Mouse (Mus musculus) liver, embryonic 11.5 days (tissue): Measurements from ENCODE around the gene Clec2l. TPM values are rescaled to one million over a fixed set of nuclear protein-coding genes. Genes with fewer than 3 reads are reported as not detected.

ENCODE experiments used
- ATAC-seq: fragments of 200-750 bp; cut with Nextera tagmentation; replicated peaks from 2 replicates; pipeline ENCODE4 v1.8.0; 2017; ENCODE audit warnings: moderate number of reproducible peaks, mild to moderate bottlenecking, moderate TSS enrichment, moderate library complexity; ENCODE audit not compliant: low FRiP score
- DNase-seq: peaks from one replicate; pipeline ENCODE4 v3.0.0-alpha.2; 2017; ENCODE audit warnings: low spot score
- H3K27ac ChIP-seq: fragments of 300-500 bp; sonication (generic); 2 replicates; pipeline ENCODE4 v1.5.1; 2014; ENCODE audit warnings: mild to moderate bottlenecking, low read depth, low read length, control low read depth
- H3K27me3 ChIP-seq: fragments of 300-500 bp; sonication (generic); replicated peaks from 2 replicates; pipeline ENCODE4 v1.6.1; 2014; ENCODE audit warnings: low read length, mixed read lengths; ENCODE audit not compliant: control insufficient read depth, insufficient read depth
- H3K36me3 ChIP-seq: fragments of 300-500 bp; sonication (generic); 2 replicates; pipeline ENCODE4 v1.6.1; 2014; ENCODE audit warnings: mild to moderate bottlenecking, low read length, moderate library complexity, mixed read lengths; ENCODE audit not compliant: control insufficient read depth, insufficient read depth
- H3K4me1 ChIP-seq: fragments of 300-500 bp; sonication (generic); replicated peaks from 2 replicates; pipeline ENCODE4 v1.6.1; 2014; ENCODE audit warnings: low read length, mixed read lengths; ENCODE audit not compliant: control insufficient read depth, insufficient read depth
- H3K4me2 ChIP-seq: fragments of 300-500 bp; sonication (generic); 2 replicates; pipeline ENCODE4 v1.6.1; 2014; ENCODE audit warnings: mild to moderate bottlenecking, control low read depth, moderate library complexity
- H3K4me3 ChIP-seq: fragments of 300-500 bp; sonication (generic); 2 replicates; pipeline ENCODE4 v1.5.1; 2014; ENCODE audit warnings: low read depth, low read length, control low read depth
- H3K9ac ChIP-seq: fragments of 300-500 bp; sonication (generic); 2 replicates; pipeline ENCODE4 v1.6.1; 2014; ENCODE audit warnings: low read depth, low read length, control low read depth
- H3K9me3 ChIP-seq: fragments of 300-500 bp; sonication (generic); 2 replicates; pipeline ENCODE4 v1.6.1; 2016; ENCODE audit warnings: low read length, inconsistent platforms, mixed read lengths; ENCODE audit not compliant: control insufficient read depth
- WGBS: fragments of 180-500 bp; shearing (Covaris S2); extraction: QIAGEN DNeasy Blood & Tissue Kit; methylation state at CpG from one replicate; pipeline ENCODE4 v1.1.7; 2014; 5-methylcytosine and 5-hydroxymethylcytosine counted together
- polyA plus RNA-seq: library from polyadenylated mRNA; unstranded; fragments of >200 nt; fragmentation: Nextera tagmentation; extraction: Ambion mirVana; gene quantifications from 2 replicates; pipeline ENCODE4 v1.2.1, GENCODE M21; 2014

Clec2l gene
- polyA plus RNA-seq = 0.29 and 0.43 TPM in 2 replicates

DNA sequence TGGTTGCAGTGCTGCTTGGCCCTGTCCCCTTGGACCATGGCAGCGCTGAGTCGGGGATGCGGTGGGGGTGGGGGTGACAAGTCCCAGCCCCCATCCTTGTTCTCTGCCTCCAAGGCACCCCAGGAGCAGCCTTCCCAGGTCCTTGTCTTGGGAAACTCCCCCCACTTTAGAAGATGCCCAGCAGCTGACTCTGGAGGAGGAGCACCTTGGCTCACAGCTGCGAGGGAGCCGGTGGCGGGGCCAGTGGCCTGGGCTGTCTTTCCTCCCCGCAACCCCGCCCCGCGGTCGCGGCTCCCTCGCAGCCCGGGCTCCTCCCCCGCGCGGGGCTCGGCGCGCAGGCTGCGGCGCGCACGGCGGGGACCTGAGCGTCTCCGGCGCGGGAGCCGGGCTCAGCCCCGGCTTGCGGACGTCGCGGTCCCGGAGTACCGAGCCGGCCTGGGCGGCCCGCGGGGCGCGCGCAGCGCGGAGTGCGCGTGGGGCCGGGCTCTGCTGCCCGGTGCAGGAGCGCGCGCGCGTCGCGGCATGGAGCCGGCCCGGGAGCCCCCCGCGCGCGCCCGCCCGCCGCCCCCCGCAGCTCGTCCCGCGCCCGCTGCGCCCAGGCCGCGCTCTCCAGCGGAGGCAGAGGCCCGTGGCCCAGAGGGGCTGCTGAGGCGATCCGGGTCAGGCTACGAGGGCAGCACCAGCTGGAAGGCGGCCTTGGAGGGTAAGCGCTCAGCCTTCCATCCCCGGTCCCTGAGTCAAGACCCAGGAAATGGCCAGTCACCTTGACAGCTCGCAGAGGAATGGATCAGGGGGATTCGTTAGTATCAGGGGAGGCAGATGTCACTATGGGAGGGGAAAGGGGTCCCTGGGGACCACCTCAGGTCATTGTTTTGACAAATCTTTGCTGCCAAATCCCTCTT lies at the start of gene Clec2l:
Clec2l (plus strand) TSS at position 356 of the 902 bp plus-strand sequence.
- H3K4me3 ChIP-seq = peak within 1 kb of the TSS; percentile 52
- DNase-seq = no peak
- no peak within 1 kb of the TSS for H3K27ac ChIP-seq
- no peaks in the 10 kb centered on the region for H3K36me3 ChIP-seq
- 1% methylated on average over 75 of the region's 84 CpGs for WGBS
- peak within 1 kb of the TSS; percentile 70 for H3K4me2 ChIP-seq
- peak within 1 kb of the TSS; percentile 42; the same call in 1 of the 2 replicates for H3K9ac ChIP-seq
- H3K9me3 ChIP-seq = no peaks in the 10 kb centered on the region
- H3K27me3 ChIP-seq = peaks cover 65% of the 10 kb centered on the region
- no peak; the same call in 1 of the 2 replicates for ATAC-seq
- H3K4me1 ChIP-seq = no peaks in the 10 kb centered on the region

- H3K4me1 ChIP-seq = peaks cover 6% of the 10 kb centered on the region
- 0 out of 2 replicates have a peak overlapping the region, but pooled peaks have one; percentile 13 for H3K27ac ChIP-seq
- DNase-seq = no peak
Measured at GRCm38 (mm10) chr6:38622406-38622805, 40.5 kb upstream of the Clec2l start.

GRCm38 (mm10) chr6:38623457-38623856 lies 39.4 kb upstream of the Clec2l start:
- Histone ChIP-seq H3K27me3 (no peaks in the 10 kb centered on the region), H3K27ac (peak overlapping the region; percentile 58; the same call in 1 of the 2 replicates), H3K36me3 (peaks cover 8% of the 10 kb centered on the region; the same call in 1 of the 2 replicates), H3K4me1 (peaks cover 6% of the 10 kb centered on the region), H3K9me3 (no peaks in the 10 kb centered on the region), H3K4me3 (no peak overlapping the region), H3K4me2 (no peak overlapping the region), H3K9ac (no peak overlapping the region)
- no peak for DNase-seq
- peak; percentile 90 for ATAC-seq
- 32% methylated on average over 2 of the region's 2 CpGs for WGBS

More at GRCm38 (mm10) chr6:38622406-38622805, 40.5 kb upstream of the Clec2l start:
- ATAC-seq = no peak
- no peak overlapping the region for H3K9ac ChIP-seq
- no peak overlapping the region for H3K4me3 ChIP-seq
- WGBS = 74% methylated on average over 1 of the region's 1 CpGs
- no peaks in the 10 kb centered on the region for H3K27me3 ChIP-seq
- peaks cover 16% of the 10 kb centered on the region for H3K36me3 ChIP-seq
- H3K4me2 ChIP-seq = no peak overlapping the region
- H3K9me3 ChIP-seq = no peaks in the 10 kb centered on the region

- H3K27ac ChIP-seq = no peak overlapping the region
- H3K27me3 ChIP-seq = no peaks in the 10 kb centered on the region
- no peak overlapping the region for H3K9ac ChIP-seq
- DNase-seq = peak; percentile 22
- WGBS = 85% methylated on average over 1 of the region's 1 CpGs
- no peak overlapping the region for H3K4me3 ChIP-seq
- no peaks in the 10 kb centered on the region for H3K9me3 ChIP-seq
- ATAC-seq = no peak
- H3K4me2 ChIP-seq = no peak overlapping the region
- H3K4me1 ChIP-seq = peaks cover 6% of the 10 kb centered on the region
- peaks cover 5% of the 10 kb centered on the region; the same call in 1 of the 2 replicates for H3K36me3 ChIP-seq
Measured at GRCm38 (mm10) chr6:38624439-38624838, 38.4 kb upstream of the Clec2l start.

DNA sequence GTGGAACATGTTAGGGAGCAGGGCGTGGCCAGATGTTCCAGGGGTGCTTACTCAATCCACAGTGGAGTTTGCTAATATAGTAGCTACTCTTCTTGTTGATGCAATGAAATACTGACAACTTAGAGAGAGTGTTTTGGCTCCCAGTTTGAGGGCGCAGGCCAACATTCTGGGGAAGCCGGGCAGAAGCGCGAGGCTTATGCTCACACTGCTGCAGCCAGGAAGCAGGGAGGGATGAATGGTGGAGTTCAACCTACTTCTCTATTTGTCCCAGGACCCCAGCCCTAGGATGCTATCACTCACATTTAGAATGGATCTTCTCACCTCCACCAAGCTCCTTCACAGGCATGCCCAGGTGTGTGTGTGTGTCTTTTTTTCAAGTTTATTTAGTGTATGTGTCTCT lies 36.8 kb upstream of the Clec2l start:
- H3K36me3 ChIP-seq = no peaks in the 10 kb centered on the region
- H3K9ac ChIP-seq = no peak overlapping the region
- DNase-seq (peak; percentile 27), ATAC-seq (no peak)
- no peak overlapping the region for H3K4me3 ChIP-seq
- no peaks in the 10 kb centered on the region for H3K9me3 ChIP-seq
- H3K27me3 ChIP-seq = no peaks in the 10 kb centered on the region
- no peak overlapping the region for H3K4me2 ChIP-seq
- peaks cover 6% of the 10 kb centered on the region for H3K4me1 ChIP-seq
- no peak overlapping the region for H3K27ac ChIP-seq
- 92% methylated on average over 5 of the region's 5 CpGs for WGBS

- Histone ChIP-seq H3K4me1 (peaks cover 6% of the 10 kb centered on the region), H3K9ac (no peak overlapping the region), H3K27me3 (no peaks in the 10 kb centered on the region), H3K27ac (no peak overlapping the region), H3K4me3 (no peak overlapping the region), H3K36me3 (no peaks in the 10 kb centered on the region), H3K4me2 (no peak overlapping the region), H3K9me3 (no peaks in the 10 kb centered on the region)
- ATAC-seq (no peak), DNase-seq (peak; percentile 28)
- WGBS = 90% methylated on average over 4 of the region's 4 CpGs
Measured at GRCm38 (mm10) chr6:38627081-38627480, 35.8 kb upstream of the Clec2l start.

GRCm38 (mm10) chr6:38627486-38627885 lies 35.4 kb upstream of the Clec2l start:
- Histone ChIP-seq H3K9ac (no peak overlapping the region), H3K4me2 (no peak overlapping the region), H3K27me3 (no peaks in the 10 kb centered on the region), H3K4me1 (peaks cover 4% of the 10 kb centered on the region), H3K36me3 (no peaks in the 10 kb centered on the region), H3K4me3 (no peak overlapping the region), H3K27ac (no peak overlapping the region), H3K9me3 (no peaks in the 10 kb centered on the region)
- DNase-seq (no peak), ATAC-seq (no peak)
- WGBS = 84% methylated on average over 4 of the region's 4 CpGs

GRCm38 (mm10) chr6:38629556-38629955 lies 33.3 kb upstream of the Clec2l start:
- H3K27ac ChIP-seq = no peak overlapping the region
- no peaks in the 10 kb centered on the region for H3K9me3 ChIP-seq
- H3K9ac ChIP-seq = no peak overlapping the region
- ATAC-seq = no peak
- no peaks in the 10 kb centered on the region for H3K36me3 ChIP-seq
- H3K27me3 ChIP-seq = peaks cover 12% of the 10 kb centered on the region
- DNase-seq = peak; percentile 18
- H3K4me3 ChIP-seq = no peak overlapping the region
- H3K4me2 ChIP-seq = no peak overlapping the region
- 80% methylated on average over 1 of the region's 1 CpGs for WGBS
- no peaks in the 10 kb centered on the region for H3K4me1 ChIP-seq
